Mouse (Mus musculus) testis, postnatal 10 days (tissue): ENCODE data around the gene Lingo3.
"Not testable (repeated sequence)": the region's sequence is repeated elsewhere in the genome, so short reads cannot be mapped to it uniquely, and the experiment has no call there.

Experiments
- DNase-seq: peaks from one replicate; pipeline ENCODE4 v3.0.0; 2021; ENCODE audit warnings: low spot score

The Lingo3 gene

GRCm38 (mm10) chr10:80821991-80822390 is 21.8 kb downstream of the Lingo3 start:
- no peak for DNase-seq

GRCm38 (mm10) chr10:80819406-80819805 is 24.4 kb downstream of the Lingo3 start:
- DNase-seq = no peak

- DNase-seq = no peak
Measured at GRCm38 (mm10) chr10:80818599-80819281, 25.1 kb downstream of the Lingo3 start.

DNA sequence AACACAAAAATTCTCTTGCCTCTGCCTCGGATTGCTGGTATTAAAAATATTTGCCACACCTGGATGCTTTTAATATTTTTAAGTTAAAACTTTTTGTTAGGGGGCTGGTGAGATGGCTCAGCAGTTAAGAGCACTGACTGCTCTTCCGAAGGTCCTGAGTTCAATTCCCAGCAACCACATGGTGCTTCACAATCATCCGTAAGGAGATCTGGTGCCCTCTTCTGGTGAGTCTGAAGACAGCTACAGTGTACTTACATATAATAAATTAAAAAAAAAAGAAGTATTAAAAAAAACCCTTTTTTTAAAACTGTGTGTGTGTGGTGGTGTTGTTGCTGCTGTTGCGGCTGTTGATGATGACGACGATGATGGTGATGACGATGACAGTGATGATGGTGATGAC is 25.9 kb downstream of the Lingo3 start:
- DNase-seq = not testable (repeated sequence)

- no peak for DNase-seq
Measured at GRCm38 (mm10) chr10:80817164-80817563, 26.7 kb downstream of the Lingo3 start.

- DNase-seq = not testable (repeated sequence)
Measured at GRCm38 (mm10) chr10:80816303-80816702, 27.5 kb downstream of the Lingo3 start.

DNA sequence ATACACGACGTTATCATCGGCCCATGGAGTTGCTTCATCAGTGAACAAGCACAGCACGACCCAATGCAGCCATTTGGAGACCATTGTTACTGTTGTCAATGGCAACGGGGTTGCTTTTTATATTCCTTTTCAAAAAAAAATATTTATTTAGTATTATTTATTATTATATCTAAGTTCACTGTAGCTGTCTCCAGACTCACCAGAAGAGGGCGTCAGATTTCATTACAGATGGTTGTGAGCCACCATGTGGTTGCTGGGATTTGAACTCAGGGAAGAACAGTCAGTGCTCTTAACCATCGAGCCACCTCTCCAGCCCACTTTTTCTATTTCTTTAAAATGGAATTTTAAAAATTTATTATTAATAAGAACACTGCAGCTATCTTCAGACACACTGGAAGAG is 29.0 kb downstream of the Lingo3 start:
- DNase-seq = no peak

DNA sequence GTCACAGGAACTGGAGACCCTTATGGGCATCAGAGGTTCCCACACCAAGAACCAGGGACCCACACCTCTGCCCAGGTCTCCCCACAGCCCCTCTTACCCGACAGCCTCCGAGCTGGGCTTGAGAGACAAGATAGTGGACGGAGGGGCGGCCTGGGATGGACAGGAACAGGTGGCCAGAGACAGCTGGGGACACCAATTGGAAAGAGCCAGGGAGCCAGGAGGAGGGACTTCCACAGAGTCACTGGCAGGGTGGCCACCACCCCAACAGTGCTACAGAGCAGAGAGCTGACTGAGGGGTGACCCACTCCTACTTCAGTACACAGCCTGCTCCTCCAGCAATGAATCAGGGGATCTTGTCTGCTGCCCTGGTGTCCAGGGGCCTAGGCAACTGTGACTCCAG is 30.5 kb downstream of the Lingo3 start, which contains the start of gene Jsrp1:
TSS of gene Jsrp1 (minus strand) at position 133 of the 400 bp plus-strand sequence.
- DNase-seq = no peak

DNA sequence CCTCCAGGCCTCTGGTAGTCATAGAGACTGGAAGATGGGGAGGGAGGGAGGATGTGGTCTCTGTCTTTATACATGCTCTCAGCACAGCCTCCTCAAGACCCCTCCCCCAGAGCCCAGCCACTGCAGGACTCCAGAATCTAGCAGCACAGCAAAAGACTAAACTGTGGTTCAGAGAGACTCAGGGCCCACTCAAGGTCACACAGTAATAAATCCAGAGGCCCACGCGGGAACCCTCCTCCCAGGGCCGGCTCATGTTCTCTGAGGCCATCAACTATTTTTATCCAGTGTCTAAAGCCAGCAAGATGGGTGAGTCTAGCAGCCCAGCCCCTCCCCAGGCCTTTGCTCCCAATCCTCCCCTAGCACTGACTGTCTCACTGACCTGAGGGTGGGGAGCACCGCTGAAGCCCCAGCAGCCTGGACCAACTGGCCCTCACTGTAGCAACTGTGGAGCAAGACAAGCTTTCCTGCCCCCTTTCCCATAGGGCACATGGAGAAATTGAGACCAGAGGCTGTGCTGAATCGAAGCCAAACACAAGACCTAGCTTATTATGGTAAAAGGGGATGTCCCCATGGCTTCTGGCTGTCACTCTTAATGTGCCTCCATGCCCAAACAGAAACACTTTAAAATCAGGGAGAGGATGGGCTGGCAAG is 31.3 kb downstream of the Lingo3 start:
- no peak for DNase-seq

GRCm38 (mm10) chr10:80810084-80810483 is 33.8 kb downstream of the Lingo3 start:
- DNase-seq = peak; percentile 78

DNA sequence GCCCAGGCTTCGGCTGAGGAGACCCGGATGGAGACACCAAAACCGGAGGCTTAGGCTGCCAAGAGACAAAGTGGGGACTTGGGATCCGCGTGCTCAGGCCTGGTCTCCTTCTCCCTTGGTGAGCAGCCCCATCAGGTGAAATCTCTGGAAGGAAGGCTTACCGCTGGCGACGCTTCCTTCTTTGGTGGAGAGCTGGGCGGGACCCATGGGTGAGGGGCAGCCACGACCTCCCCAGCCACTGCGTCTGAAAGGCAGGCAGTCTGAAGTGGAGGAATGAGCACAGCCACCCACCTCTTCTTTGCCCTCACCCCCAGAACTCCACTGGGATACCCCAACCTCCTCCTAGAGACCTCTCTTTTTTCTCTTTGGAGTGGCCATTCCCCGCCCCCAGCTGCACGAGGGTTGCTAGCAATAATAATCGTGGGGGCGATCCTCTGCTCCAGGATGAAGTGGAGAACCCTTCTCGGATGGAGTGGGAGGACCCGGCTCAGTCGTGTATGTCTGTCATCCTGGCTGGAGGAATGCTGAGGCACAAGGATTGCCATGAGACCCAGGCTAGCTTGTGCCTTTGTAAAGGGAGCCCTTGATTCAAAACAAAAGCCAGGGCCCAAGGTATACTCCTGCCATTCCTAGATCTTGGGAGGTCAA is 34.7 kb downstream of the Lingo3 start:
- DNase-seq = no peak

- DNase-seq = no peak
Measured at GRCm38 (mm10) chr10:80808099-80808984, 35.5 kb downstream of the Lingo3 start.

GRCm38 (mm10) chr10:80807057-80807627 is 36.7 kb downstream of the Lingo3 start:
- peak; percentile 78 for DNase-seq

- no peak for DNase-seq
Measured at GRCm38 (mm10) chr10:80806341-80807056, 37.3 kb downstream of the Lingo3 start.

DNA sequence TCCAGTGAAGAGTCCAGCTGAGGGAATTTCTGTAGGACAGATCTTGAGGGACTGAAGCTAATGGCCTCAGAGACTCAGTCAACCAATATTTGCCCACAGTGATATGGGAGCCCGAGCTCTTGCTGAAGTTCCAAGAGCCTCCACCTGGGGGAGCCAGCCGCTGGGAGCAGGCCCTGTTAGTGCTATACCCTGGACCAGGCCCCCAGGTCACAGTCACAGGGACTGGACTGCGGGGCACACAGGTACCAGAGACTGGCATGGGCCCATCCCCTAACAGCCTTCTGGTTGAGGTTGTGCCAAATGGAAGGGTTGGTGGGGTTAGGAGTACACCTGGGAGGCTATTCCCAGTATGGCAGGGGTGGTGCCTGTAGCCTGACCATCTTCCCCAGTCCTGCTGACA is 37.9 kb downstream of the Lingo3 start:
- DNase-seq = peak; percentile 96

- DNase-seq = no peak
Measured at GRCm38 (mm10) chr10:80805322-80805721, 38.5 kb downstream of the Lingo3 start.

DNA sequence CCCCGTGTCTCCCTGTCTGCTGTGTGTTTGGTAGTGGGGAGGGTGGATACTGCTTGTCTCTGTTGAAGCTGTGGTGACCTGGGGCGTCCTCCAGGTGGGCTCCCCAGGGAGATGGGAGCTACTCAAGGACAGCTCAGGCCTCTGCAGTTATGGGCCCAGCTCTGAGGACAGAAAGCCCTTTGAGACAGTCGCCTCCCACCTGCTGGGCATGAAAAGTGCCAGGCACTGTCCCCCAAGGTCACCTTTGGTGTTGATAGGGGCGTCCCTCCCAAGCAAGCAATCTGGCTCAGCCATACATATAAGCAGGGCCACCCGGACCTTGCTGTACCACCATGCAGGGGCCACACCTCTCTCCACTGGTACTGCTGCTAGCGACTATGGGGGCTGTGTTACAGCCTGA is 38.9 kb downstream of the Lingo3 start, which contains the start of gene Amh:
TSS of gene Amh (plus strand) at position 328 of the 400 bp plus-strand sequence.
- peak; percentile 69 for DNase-seq

DNA sequence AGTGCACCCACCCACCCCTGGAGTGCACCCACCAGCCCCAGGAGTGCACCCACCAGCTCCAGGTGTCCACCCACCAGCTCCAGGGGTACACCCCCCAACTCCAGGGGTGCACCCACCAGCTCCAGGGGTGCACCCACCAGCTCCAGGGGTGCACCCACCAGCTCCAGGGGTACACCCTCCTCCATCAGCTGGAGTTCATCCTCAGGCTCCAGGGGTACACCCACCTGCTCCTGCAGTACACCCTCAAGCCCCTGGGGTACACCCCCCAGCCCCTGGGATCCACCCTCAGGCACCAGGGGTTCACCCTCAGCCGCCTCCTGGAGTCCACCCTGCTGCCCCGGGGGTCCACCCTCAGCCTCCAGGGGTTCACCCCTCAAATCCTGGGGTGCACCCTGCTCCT is 39.5 kb downstream of the Lingo3 start:
- DNase-seq = no peak

DNA sequence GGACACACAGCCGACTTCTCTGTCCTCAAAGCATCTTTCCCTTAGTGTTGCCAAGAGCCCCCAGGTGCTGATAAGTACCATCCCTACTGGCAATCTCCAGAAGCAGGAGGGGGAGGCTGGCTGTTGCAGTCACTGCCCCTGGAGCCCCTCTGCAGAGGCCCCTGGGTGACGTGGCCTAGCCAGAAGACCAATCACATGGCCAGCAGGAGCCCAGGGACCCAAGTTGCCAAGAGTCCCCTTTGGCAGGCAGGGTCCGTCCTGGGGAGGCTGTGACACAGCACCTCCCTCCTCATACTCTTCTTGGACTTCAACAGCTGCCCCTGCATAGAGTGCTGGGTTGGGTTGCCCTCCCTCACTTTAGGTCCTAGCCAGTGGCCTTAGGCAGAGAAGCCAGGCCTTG is 40.8 kb downstream of the Lingo3 start:
- DNase-seq = no peak

GRCm38 (mm10) chr10:80802204-80802912 is 41.5 kb downstream of the Lingo3 start:
- DNase-seq = peak; percentile 78
